Mouse (Mus musculus) erythroblast, embryonic 14.5 days (primary cell): ENCODE measurements around the gene Camsap2.

Experiments
- GATA1 ChIP-seq: IDR thresholded peaks from 2 replicates; pipeline ENCODE4 v1.6.1; 2012; ENCODE audit warnings: low read length, inconsistent platforms, mixed read lengths
- TAL1 ChIP-seq: IDR thresholded peaks from 3 replicates; pipeline ENCODE4 v1.6.1; 2012; ENCODE audit warnings: low read length, inconsistent platforms, mixed read lengths

DNA sequence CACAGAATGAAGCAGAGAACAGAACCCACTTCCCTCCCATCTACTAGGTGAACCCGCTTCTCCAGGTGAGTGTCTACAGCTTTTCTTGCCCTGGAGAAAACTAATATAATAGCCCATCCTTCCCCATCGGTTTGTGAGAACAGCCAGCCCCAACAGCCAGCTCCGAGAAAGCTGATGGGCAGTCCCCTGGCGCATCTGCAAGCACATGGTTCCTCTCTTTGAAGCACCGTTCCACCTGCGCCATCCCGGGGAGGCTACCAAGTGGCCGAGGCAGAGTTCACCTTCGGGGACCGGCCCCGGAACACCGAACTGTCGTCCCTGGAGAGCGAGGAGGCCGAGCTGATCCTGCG lies 86.4 kb downstream of the Camsap2 start:
- no peak for TF ChIP-seq GATA1
- TF ChIP-seq TAL1 = no peak
